Mouse (Mus musculus) olfactory bulb, adult 2 months (tissue): Measurements from ENCODE around the gene Gdf11. TPM values are rescaled to one million over a fixed set of nuclear protein-coding genes. Genes with fewer than 3 reads are reported as not detected.

Experiments
- H3K27ac ChIP-seq: fragments of 200-500 bp; 2 replicates; pipeline ENCODE4 v1.5.1; 2012; ENCODE audit warnings: low read depth, low read length; ENCODE audit not compliant: insufficient read depth
- H3K4me1 ChIP-seq: fragments of 200-500 bp; 2 replicates; pipeline ENCODE4 v1.6.1; 2012; ENCODE audit warnings: low read length; ENCODE audit not compliant: control insufficient read depth, insufficient read depth
- H3K4me3 ChIP-seq: fragments of 200-500 bp; 2 replicates; pipeline ENCODE4 v1.5.1; 2012; ENCODE audit warnings: mild to moderate bottlenecking, low read depth, low read length, moderate library complexity; ENCODE audit not compliant: insufficient read depth
- CTCF ChIP-seq: fragments of 200-500 bp; IDR thresholded peaks from 2 replicates; pipeline ENCODE4 v1.5.1; 2012; ENCODE audit warnings: low read depth, mild to moderate bottlenecking, low read length, moderate library complexity; ENCODE audit not compliant: insufficient read depth
- POLR2A ChIP-seq: fragments of 200-500 bp; IDR thresholded peaks from 2 replicates; pipeline ENCODE4 v1.6.1; 2012; ENCODE audit warnings: mild to moderate bottlenecking, low read depth, low read length, moderate library complexity; ENCODE audit not compliant: insufficient read depth
- WGBS: fragments of 180-500 bp; shearing (Covaris S2); methylation state at CpG from one replicate; pipeline ENCODE4 v1.1.7; 2018; 5-methylcytosine and 5-hydroxymethylcytosine counted together
- polyA plus RNA-seq: library from polyadenylated mRNA; stranded (reverse); fragments of >200 nt; gene quantifications from 2 replicates; pipeline ENCODE4 v1.2.4, GENCODE M21; 2012; ENCODE audit warnings: low replicate concordance; ENCODE audit not compliant: missing spikeins, insufficient read depth, insufficient read length

The Gdf11 gene
- polyA plus RNA-seq, 1 experiment, result not detected

DNA sequence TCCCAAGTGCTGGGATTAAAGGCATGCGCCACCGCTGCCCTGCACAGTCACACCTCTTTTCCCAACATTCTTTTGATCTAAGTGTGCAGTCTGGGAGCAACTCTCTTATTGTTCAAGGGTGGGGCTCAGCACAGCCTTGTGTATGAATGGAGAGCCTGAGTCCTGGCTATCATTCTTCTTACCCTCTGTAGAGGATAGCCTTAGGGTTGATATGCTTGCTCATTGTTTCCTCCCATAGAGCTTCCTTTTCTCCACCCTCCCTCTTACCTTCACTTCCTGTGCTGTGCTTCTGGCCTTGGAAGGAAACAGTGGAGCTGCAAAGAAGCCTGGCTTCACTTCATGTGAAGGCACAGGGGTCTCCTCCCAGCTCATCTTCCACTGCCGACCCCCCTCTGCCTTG lies 9.2 kb upstream of the Gdf11 start, which contains the start of gene Cd63:
Gene Cd63 (plus strand): TSS at position 292 of the 400 bp plus-strand sequence.
- H3K27ac ChIP-seq, result no peak within 1 kb of the TSS
- no peak for TF ChIP-seq CTCF
- WGBS, result 92% methylated on average over 3 of the region's 3 CpGs
- peaks cover 7% of the 10 kb centered on the region for H3K4me1 ChIP-seq
- H3K4me3 ChIP-seq, result no peak within 1 kb of the TSS

DNA sequence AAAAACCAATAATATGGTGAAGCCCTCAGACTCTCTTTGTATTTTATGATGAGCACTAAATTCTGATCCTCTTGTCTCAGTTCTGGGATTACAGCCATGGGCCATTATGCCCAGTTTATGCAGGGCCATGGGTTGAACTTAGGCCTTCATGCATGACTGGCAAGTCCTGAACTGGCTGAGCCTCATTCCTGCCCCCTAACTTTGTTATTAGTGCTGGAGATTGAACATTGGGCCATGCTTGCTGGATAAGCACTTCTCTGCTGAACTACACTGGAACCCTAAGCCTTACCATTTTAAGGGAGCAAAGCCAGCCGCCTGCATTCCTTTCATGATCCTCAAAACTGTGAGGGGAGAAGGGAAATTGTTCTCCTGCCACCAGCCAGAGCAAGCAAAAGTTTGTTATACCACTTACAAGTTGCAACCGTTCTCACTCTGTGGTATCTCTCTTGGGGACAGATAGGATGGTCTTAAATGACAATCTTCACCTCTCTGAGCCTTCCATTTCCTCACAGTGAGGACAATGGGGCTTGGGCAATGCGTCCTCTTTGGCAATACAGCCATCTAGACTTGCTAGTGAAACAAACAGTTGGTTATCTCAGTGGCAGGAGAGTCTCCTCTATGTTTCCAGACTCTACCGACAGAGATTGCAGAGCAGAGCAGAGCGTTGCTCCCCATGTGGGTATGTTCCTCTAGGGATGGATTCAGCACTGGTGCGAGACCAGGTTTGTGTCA lies 8.4 kb upstream of the Gdf11 start:
- Histone ChIP-seq H3K27ac (no peak overlapping the region), H3K4me1 (peaks cover 7% of the 10 kb centered on the region), H3K4me3 (no peak overlapping the region)
- TF ChIP-seq CTCF (no peak), POLR2A (no peak)
- WGBS, result 89% methylated on average over 6 of the region's 6 CpGs

DNA sequence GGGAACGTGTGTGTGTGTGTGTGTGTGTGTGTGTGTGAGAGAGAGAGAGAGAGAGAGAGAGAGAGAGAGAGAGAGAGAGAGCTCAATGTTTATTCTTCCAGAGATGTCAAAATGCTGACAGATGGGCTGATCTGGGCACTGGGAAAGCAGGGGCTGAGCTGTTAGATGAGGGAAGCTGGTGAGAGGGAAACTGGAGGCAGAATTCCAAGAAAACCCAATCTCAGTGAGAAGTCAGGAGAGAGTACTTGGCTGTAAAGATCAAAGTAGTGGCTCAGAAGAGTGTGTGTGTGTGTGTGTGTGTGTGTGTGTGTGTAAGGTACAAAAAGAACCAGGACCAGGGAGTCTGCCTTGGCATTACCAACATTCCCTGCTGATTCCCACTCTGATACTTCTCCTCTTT lies 6.0 kb upstream of the Gdf11 start:
- WGBS, result 7% methylated on average over 1 of the region's 1 CpGs
- Histone ChIP-seq H3K4me1 (peaks cover 7% of the 10 kb centered on the region), H3K27ac (no peak overlapping the region), H3K4me3 (no peak overlapping the region)
- no peak for TF ChIP-seq POLR2A
- no peak for TF ChIP-seq CTCF

DNA sequence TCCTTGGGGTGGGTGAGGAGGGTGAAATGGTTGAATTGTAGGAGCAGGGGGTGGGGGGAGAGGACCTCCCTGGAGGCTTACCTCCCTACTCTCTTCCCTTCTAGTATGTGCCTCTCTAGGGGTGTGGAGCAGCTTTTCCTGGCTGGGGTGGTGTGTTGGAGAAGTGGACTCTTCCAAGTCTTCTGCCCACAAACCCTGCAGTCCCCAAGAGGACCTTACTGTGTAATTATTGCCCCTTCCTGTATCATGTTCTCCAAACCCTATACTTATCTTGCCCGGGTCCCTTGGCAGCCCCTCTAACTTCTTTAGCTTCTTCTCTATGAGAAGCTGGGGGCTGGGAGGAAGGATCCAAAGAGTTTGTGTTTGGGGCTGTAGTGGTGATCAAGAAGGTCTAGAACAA lies 5.3 kb upstream of the Gdf11 start:
- WGBS, result 0% methylated on average over 1 of the region's 1 CpGs

DNA sequence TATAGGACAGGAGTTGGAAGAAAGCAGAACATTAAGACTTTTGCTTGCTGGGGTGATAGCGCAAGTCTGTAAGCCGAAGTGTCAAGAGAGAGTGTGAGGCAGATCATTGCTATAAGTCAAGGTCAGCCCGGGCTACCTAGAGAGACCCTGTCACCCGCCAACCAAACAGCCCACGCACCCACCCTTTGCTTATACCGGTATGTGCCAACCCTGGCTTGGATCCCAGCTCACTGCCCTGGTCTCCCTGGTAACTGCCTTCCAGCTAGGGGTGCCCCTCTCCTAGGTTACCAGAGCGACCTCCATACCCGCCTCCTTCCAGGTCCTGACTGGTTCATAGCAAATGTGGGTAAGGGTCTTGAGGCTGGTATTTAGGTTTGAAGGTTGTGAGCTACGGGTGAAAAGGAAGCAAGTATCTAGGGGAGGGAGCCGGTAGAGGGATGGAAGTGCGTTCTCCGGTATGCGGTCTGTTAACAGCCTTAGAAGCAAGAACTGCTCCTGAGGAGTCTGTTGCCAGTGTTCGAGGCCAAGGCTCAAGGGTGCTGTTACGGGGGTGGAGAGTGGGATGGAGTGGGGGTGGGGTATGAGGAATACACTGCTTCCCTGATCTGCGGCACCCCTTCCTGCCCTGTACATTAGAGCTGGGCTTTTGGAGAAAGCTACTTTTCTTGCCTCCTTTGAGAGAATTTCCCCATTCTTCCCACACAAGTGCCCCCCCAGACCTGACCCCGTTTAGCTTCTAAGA lies 4.6 kb upstream of the Gdf11 start:
- 6% methylated on average over 17 of the region's 17 CpGs for WGBS
- Histone ChIP-seq H3K27ac (no peak overlapping the region), H3K4me3 (peak overlapping the region; percentile 15; the same call in 1 of the 2 replicates), H3K4me1 (peaks cover 10% of the 10 kb centered on the region)
- TF ChIP-seq CTCF, result no peak
- no peak for TF ChIP-seq POLR2A

More for the DNA sequence above, 5.3 kb upstream of the Gdf11 start:
- no peak for TF ChIP-seq CTCF
- no peak for TF ChIP-seq POLR2A
- H3K4me3 ChIP-seq, result no peak overlapping the region
- H3K4me1 ChIP-seq, result peaks cover 9% of the 10 kb centered on the region
- no peak overlapping the region for H3K27ac ChIP-seq

DNA sequence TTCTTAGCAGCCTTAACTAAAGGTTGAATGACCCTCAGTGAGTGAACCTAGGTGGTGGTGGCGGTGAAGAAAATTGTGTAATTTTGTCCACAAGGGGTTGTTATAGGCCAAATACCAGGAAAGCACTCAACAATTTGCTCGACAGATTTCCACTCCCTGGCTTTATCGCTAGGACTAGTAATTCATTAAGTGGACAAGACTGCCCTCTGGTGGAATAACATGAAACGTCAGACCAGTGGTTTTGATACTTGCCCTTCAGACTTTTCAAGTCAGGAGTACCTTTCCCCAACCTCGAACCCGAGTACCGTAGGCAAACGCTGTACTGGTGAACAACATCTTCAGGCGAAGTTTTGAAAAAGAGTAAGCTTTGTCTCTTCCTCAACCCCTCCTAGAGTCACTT lies 3.9 kb upstream of the Gdf11 start:
- H3K4me3 ChIP-seq, result no peak overlapping the region
- H3K27ac ChIP-seq, result no peak overlapping the region
- WGBS, result under 1% methylated on average over 9 of the region's 9 CpGs

DNA sequence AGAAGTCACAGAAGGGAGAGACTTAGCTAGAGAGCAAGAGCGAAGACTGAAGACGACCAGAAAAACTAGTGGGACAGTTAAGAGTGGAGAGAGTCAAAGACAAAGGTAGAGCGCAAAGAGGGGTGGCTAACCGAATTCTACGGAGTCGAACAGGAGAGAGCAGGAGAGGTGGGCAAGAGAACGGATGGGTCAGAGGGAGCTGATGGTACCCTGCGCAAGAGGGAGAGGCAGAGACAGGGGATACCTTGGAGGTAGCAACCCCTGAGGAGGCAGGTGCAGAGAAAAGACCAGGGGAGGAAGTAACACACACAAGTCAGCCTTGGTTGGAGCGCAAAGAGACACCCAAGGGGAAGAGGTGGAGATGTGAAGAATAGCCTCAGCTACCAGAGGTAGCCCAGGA lies 728 bp upstream of the Gdf11 start:
- WGBS, result 7% methylated on average over 9 of the region's 9 CpGs
- H3K27ac ChIP-seq, result no peak overlapping the region
- TF ChIP-seq POLR2A, result no peak
- TF ChIP-seq CTCF, result no peak
- peak overlapping the region; percentile 63 for H3K4me3 ChIP-seq
- peaks cover 24% of the 10 kb centered on the region for H3K4me1 ChIP-seq

More for the DNA sequence above, 3.9 kb upstream of the Gdf11 start:
- H3K4me1 ChIP-seq, result peaks cover 15% of the 10 kb centered on the region
- TF ChIP-seq POLR2A (no peak), CTCF (no peak)

DNA sequence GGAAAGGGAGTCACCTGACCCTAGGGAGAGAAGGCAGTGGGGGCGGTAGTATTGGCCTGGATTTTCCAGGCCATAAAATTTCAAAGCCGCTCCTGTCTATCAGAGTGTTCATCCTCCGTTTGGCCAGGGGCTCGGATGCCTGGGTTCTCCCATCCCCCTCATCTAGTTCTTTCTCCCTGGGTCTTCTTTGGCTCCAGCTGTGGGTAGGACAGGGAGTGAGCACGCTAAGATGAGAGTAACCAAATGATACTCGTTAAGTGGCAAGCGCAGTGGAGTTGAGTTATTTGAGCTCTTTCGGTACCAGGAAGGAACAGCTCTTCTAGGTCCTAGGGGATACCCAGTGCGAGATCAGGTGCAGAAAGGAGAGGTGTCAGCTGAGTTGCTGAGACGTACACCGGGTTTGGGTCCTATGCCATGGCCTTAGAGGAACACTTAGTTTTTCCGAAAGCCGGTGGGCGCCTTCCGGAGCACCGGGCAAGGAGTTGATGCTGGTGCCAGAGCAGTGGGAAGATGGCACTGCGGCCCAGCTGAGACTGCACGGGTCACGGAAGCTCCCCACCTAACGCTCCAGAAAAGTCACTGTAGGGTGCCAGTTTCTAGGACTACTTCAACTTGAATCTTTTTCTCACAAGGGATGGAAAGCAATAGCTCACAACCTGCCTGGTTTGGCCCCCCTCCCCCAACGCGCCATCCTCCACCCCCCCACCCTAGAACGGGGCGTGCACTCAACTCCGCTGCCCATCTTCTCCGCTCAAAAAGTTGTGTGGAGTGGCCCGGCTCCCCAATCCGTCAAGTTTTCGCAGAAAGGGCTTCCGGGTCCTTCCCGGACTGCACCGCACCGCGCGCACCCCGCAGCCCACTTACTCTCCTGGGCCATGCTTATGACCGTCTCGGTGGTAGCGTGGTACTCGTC lies 879 bp downstream of the Gdf11 start:
- TF ChIP-seq CTCF, result no peak
- TF ChIP-seq POLR2A, result no peak
- Histone ChIP-seq H3K27ac (peak overlapping the region; percentile 19; the same call in 1 of the 2 replicates), H3K4me3 (peak overlapping the region; percentile 86), H3K4me1 (peaks cover 17% of the 10 kb centered on the region)
- under 1% methylated on average over 40 of the region's 40 CpGs for WGBS

DNA sequence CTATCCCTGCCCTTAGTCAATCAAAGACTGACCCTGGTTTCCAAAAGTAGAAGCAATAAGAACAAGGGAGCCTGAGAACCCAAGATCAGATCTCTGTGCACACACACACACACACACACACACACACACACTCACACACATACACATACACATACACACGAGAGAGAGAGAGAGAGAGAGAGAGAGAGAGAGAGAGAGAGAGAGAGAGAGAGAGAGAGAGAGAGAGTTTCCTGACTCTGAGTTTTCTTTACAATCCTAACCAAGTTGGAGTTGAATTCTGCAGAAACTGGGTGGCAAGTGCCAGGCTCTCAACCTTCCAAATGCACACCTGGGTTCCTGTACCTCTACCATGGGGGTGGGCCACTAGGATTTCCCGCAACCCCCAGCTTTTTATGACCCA lies 1.7 kb downstream of the Gdf11 start:
- Histone ChIP-seq H3K4me1 (peaks cover 17% of the 10 kb centered on the region), H3K27ac (no peak overlapping the region), H3K4me3 (0 out of 2 replicates have a peak overlapping the region, but pooled peaks have one; percentile 15)
- TF ChIP-seq POLR2A, result no peak
- no peak for TF ChIP-seq CTCF
- WGBS, result 11% methylated on average over 2 of the region's 2 CpGs
